Mouse (Mus musculus): ENCODE results near the gene Kank4.

DNA sequence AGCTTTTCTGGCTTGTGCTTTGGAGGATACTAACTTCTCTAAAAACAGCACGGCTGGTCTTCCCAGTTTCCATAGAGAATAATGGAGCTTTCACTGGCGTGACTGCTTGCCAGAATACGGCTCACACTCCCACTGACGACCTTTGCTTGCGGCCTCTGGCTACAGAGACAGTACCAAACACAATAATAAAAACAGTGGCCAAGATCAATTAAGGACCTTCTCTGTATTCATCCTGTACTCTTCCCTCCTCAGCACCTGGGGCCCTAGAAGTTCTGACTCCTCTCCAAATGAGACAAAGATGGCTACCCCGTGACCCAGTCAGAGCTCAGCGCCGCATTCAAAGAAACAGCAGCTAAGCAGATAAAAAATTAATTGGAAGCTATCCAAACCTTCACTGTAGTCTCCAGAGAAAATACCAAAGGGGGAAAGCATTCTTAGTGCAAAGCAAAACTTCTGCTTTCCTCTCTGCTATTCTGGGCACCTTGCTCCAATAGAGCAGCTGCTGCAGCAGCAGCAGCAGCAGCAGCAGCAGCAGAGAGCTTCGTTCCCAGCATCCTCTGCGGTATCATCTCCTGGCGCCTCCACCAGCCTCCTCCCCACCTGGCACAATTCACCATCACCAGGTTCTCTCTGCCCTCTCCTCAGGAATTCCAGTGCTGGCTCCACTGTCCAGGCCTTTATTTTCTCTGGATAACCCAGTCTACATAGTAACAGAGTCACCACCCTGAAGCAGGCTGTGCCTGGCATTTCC lies 20.6 kb downstream of the Kank4 start:
- TF ChIP-seq POLR2A (IDR thresholded peaks at IDR 0.05; ENCODE audit: low read depth, low read length) (no peak), CTCF (IDR thresholded peaks at IDR 0.05; ENCODE audit: extremely low read depth, insufficient read length, insufficient replicate concordance, low read depth, low read length) (no peak)

All from small intestine, adult 2 months (tissue).